Mouse (Mus musculus): ENCODE data around the gene Gm11627. TPM values are rescaled to one million over a fixed set of nuclear protein-coding genes. Genes with fewer than 3 reads are reported as not detected.
"Not testable (repeated sequence)": the region's sequence is repeated elsewhere in the genome, so short reads cannot be mapped to it uniquely, and the experiment has no call there.

Gene Gm11627
- total RNA-seq, 2 experiments from 2014 or later: 2.5 to 3.8 TPM

GRCm38 (mm10) chr11:102564952-102565671, 14.1 kb downstream of the Gm11627 start:
- not testable (repeated sequence) for DNase-seq (ENCODE audit: low spot score in 2 of 2)

- no peak for DNase-seq (ENCODE audit: low spot score in 2 of 2)
These were observed 20.6 kb downstream of the Gm11627 start for GRCm38 (mm10) chr11:102558704-102559103.

GRCm38 (mm10) chr11:102557386-102557785, 21.9 kb downstream of the Gm11627 start:
- DNase-seq (ENCODE audit: low spot score in 2 of 2): no peak

GRCm38 (mm10) chr11:102556716-102557074, 22.6 kb downstream of the Gm11627 start:
- DNase-seq (ENCODE audit: low spot score in 2 of 2): no peak

DNA sequence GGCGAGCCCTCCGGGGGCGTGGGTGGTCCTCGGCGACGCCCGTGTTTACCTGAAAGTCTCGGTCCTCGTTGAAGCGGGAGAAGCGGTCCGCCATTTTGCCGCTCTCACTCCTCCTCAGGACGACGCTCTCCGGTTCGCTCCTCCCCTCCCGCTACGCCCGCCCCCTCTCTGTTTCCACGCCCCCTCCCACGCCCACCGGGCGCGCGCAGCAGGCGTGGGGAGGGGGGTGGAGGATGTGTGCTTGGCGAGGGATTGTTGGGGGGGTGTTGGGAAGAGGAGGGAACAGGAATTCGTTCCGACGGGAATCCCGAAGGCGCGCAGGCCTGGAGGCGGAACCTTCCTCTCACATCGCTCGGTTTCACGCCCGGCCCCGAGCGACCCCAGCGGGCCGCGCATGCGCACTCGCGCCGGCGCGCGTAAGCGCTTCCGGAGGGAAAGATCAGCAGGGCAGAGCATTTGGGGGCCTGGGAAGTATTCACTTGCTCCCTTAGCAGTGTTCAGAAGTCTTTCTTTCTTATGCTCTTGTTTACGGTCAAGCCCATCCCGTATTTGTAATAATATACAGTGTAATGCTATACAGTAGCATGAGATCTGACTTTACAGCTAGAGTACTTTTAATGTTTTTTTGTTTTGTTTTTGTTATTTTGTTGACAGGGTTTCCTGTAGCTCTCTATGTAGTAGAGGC, 23.1 kb downstream of the Gm11627 start, which contains the start of gene Gpatch8:
TSS of gene Gpatch8 (minus strand) at position 362 of the 685 bp plus-strand sequence.
- DNase-seq (ENCODE audit: low spot score in 2 of 2): peak; percentile 93 to 95

- no peak for DNase-seq (ENCODE audit: low spot score in 2 of 2)
These were observed 23.7 kb downstream of the Gm11627 start for GRCm38 (mm10) chr11:102555400-102556030.

GRCm38 (mm10) chr11:102552051-102552450, 27.2 kb downstream of the Gm11627 start:
- no peak for DNase-seq (ENCODE audit: low spot score in 2 of 2)

DNA sequence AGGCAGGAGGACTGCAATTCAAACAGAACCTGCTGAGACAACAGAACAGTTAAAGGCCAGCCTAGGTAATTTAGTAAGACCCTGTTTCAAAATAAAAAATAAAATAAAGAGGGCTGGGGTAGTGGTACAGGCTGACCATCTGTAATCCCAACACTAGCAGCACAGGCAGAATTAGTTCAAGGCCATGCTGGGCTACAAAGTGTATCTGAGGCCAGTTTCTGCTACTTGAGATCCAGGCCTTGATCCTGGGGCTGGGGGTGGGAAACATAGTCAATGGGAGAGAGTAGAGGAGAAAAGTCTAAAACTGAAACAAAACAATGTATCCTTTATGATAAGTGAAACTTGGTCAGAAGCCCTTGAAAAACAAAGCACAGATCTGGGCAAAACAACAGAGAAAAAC, 28.1 kb downstream of the Gm11627 start:
- DNase-seq (ENCODE audit: low spot score in 2 of 2): no peak

DNA sequence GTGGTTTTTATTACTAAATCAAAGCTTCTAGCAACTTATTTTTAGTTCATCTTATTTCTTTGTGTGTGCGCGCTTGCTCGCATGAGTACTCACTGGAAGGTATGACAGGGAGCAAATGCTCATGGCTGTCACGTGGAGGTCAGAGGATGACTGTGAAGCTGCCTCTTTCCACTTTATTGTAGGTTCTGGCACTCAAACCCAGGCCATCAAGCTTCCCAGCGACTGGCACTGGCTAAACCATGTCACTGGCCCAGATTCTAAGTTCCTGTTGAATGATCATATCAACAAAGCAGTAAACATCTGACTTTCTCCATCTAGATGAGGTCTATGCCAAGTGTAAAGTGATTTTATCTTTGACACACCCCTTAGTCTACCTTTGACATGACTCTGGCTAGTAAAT, 37.8 kb downstream of the Gm11627 start:
- no peak for DNase-seq (ENCODE audit: low spot score in 2 of 2)

DNA sequence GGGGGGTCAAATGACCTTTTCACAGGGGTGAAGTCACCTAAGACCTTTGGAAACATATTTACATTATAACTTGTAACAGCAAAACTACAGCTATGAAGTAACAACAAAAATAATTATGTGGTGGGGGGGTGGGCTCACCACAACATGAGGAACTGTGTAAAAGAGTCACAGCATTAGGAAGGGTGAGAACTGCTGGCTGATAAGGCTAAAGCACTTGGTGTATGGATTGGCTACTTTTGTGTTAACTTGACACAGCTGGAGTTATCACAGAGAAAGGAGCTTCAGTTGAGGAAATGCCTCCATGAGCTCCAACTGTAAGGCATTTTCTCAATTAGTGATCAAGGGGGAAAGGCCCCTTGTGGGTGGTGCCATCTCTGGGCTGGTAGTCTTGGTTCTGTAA, 39.0 kb downstream of the Gm11627 start:
- not testable (repeated sequence) for DNase-seq (ENCODE audit: low spot score in 2 of 2)

DNA sequence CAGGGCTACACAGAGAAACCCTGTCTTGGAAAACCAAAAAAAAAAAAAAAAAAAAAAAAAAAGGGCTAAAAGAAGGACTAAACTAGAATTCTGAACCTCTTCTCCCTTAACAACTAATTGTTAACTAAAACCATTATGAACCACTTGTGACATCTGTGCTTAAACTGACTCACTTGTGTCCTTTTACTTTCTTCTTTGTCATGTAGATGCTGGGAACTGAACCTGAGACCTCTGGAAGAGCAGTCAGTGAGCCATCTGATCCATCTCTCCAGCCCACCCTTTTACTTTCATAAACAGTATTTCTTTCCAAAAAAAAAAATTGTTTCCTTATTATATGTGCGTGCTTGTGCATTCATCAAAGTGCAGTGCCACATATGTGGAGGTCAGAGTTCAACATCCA, 39.6 kb downstream of the Gm11627 start:
- no peak for DNase-seq (ENCODE audit: low spot score in 2 of 2)

- DNase-seq (ENCODE audit: low spot score in 2 of 2): no peak
These were observed 43.1 kb downstream of the Gm11627 start for GRCm38 (mm10) chr11:102536210-102536609.

DNA sequence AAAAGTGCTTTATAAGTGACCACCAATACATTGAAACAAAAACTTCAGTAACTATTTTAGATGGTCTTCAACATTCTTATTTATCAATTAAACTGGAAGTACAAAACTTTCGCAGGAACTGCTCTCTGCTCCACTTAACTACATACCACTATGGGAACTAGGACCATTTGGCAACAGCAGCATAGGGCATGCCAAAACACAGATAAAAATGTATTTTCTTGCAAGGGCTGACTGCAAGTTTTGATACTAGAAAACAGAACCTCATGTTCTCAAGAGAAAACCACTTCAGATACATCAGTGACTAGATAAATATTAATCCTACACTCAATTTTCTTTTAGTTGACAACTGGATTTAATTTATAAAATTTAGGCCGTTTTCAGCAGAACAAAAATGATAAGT, 45.2 kb downstream of the Gm11627 start:
- no peak for DNase-seq (ENCODE audit: low spot score in 2 of 2)

DNA sequence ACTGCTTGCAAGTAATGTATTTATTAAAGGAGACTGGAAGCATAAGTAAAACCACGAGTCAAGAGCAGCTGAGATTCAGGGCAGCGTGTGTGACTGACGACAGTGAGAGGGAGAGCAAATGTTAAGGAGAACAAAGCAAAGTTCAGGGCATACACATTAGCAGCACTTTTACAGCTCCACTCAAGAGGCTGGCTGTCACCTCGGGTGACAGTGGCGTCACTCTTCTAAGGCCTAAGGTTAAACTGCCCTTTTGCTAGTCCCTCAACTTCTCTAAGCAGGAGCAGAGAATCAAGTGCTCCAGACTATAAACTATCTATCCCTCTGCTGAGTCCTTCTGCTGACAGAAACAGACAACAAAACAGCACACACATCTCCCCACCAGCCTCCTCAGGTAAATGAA, 47.8 kb downstream of the Gm11627 start:
- no peak for DNase-seq (ENCODE audit: low spot score in 2 of 2)

Other genes with a start within 250 kb of the Gm11627 start
- under 1 TPM; 0.30 to 0.41 TPM for gene Slc4a1, start 213.3 kb downstream of the Gm11627 start, total RNA-seq (2021)
- 100 to 1,000 TPM; 489 to 499 TPM for gene Rundc3a, start 186.1 kb downstream of the Gm11627 start, total RNA-seq (2021)
- gene Slc25a39, start 171.5 kb downstream of the Gm11627 start, total RNA-seq (2021): 10 to 100 TPM; 62.9 to 64.5 TPM
- gene Grn, start 149.1 kb downstream of the Gm11627 start, total RNA-seq (2021): 10 to 100 TPM; 62.4 to 64.6 TPM
- gene Fam171a2, start 131.8 kb downstream of the Gm11627 start, total RNA-seq (2021): 100 to 1,000 TPM; 106 to 111 TPM
- gene Itga2b, start 109.3 kb downstream of the Gm11627 start, total RNA-seq (2021): 1 to 10 TPM; 1.2 to 3.9 TPM
- 10 to 100 TPM; 47.5 to 48.8 TPM for gene Gpatch8, start 23.1 kb downstream of the Gm11627 start, total RNA-seq (2021)
- gene Fzd2, start 24.9 kb upstream of the Gm11627 start, total RNA-seq (2021): 1 to 10 TPM; 7.3 to 7.5 TPM
- not detected for gene Meioc, start 84.3 kb upstream of the Gm11627 start, total RNA-seq (2021)
- gene Ccdc43, start 118.3 kb upstream of the Gm11627 start, total RNA-seq (2021): 10 to 100 TPM; 30.4 to 31.9 TPM
- 100 to 1,000 TPM; 166 to 185 TPM for gene Adam11, start 182.0 kb upstream of the Gm11627 start, total RNA-seq (2021)
- gene Gjc1, start 240.2 kb upstream of the Gm11627 start, total RNA-seq (2021): 1 to 10 TPM; 3.0 to 3.8 TPM

Data from layer of hippocampus, adult 18-20 months (tissue).